Mouse (Mus musculus): ENCODE measurements at regions not wholly inside any gene's neighbourhood (a gene's known extent, or its start where the extent isn't known, plus 50 kb on each side); places are given as distances from the start of the nearest gene placed in this dataset.

GRCm38 (mm10) chr3:143706679-143707078, 498.3 kb downstream of the Lmo4 start:
- no peaks in the 10 kb centered on the region for H3K36me3 ChIP-seq (replicated peaks; ENCODE audit: insufficient read depth, low read length)
- no peak overlapping the region for H3K27ac ChIP-seq (ENCODE audit: low read depth)
- no peak overlapping the region for H3K9ac ChIP-seq (replicated peaks)
- no peaks in the 10 kb centered on the region for H3K4me1 ChIP-seq (ENCODE audit: insufficient read depth)
- no peaks in the 10 kb centered on the region for H3K9me3 ChIP-seq (ENCODE audit: low read length)
- H3K4me2 ChIP-seq (ENCODE audit: low read depth, low read length) = no peak overlapping the region
- 69% methylated on average over 1 of the region's 1 CpGs for WGBS (ENCODE audit: insufficient replicate concordance)
- ATAC-seq (no peak), DNase-seq (no peak)
- no peak overlapping the region for H3K4me3 ChIP-seq (ENCODE audit: low read depth, low read length)
- no peak for TF ChIP-seq EP300 (IDR thresholded peaks at IDR 0.05; ENCODE audit: low read depth)
- no peak for TF ChIP-seq CTCF (IDR thresholded peaks at IDR 0.05; ENCODE audit: low read depth)
- no peaks in the 10 kb centered on the region for H3K27me3 ChIP-seq (ENCODE audit: insufficient read depth, low read length)

GRCm38 (mm10) chr3:143694817-143695216, 510.2 kb downstream of the Lmo4 start:
- H3K9me3 ChIP-seq (ENCODE audit: low read length) = no peaks in the 10 kb centered on the region
- H3K27me3 ChIP-seq (ENCODE audit: insufficient read depth, low read length) = no peaks in the 10 kb centered on the region
- no peak overlapping the region for H3K27ac ChIP-seq (ENCODE audit: low read depth)
- ATAC-seq (no peak), DNase-seq (no peak)
- no peak overlapping the region for H3K9ac ChIP-seq (replicated peaks)
- TF ChIP-seq CTCF (IDR thresholded peaks at IDR 0.05; ENCODE audit: low read depth) (no peak), EP300 (IDR thresholded peaks at IDR 0.05; ENCODE audit: low read depth) (no peak)
- H3K4me1 ChIP-seq (ENCODE audit: insufficient read depth) = no peaks in the 10 kb centered on the region
- H3K4me2 ChIP-seq (ENCODE audit: low read depth, low read length) = no peak overlapping the region
- H3K4me3 ChIP-seq (ENCODE audit: low read depth, low read length) = no peak overlapping the region
- no peaks in the 10 kb centered on the region for H3K36me3 ChIP-seq (replicated peaks; ENCODE audit: insufficient read depth, low read length)
- WGBS (ENCODE audit: insufficient replicate concordance) = 60% methylated on average over 3 of the region's 3 CpGs

DNA sequence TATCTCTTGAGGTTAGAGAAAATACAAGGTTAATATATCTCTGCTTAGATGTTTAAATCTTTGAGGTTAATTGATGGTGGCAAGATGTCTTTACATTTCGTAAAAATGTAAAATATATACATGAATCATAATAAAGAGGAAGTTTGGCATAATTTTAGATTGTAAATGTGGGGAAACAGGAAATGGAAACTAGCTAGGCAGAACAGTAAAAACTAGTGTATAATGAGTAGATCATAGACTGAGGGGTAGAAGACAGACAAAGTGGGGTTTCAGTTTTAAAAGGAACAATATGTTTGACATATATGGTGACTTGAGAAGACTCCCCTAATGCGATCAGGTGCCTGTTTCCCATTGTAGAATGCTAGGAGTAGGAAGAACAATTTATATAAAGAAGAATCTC, 519.3 kb downstream of the Lmo4 start:
- ATAC-seq (no peak), DNase-seq (no peak)
- Histone ChIP-seq H3K4me1 (ENCODE audit: insufficient read depth) (no peaks in the 10 kb centered on the region), H3K9me3 (ENCODE audit: low read length) (no peaks in the 10 kb centered on the region), H3K9ac (replicated peaks) (no peak overlapping the region), H3K4me2 (ENCODE audit: low read depth, low read length) (no peak overlapping the region), H3K27ac (ENCODE audit: low read depth) (no peak overlapping the region), H3K36me3 (replicated peaks; ENCODE audit: insufficient read depth, low read length) (no peaks in the 10 kb centered on the region), H3K27me3 (ENCODE audit: insufficient read depth, low read length) (no peaks in the 10 kb centered on the region), H3K4me3 (ENCODE audit: low read depth, low read length) (no peak overlapping the region)
- 41% methylated on average over 2 of the region's 2 CpGs for WGBS (ENCODE audit: insufficient replicate concordance)
- no peak for TF ChIP-seq CTCF (IDR thresholded peaks at IDR 0.05; ENCODE audit: low read depth)

DNA sequence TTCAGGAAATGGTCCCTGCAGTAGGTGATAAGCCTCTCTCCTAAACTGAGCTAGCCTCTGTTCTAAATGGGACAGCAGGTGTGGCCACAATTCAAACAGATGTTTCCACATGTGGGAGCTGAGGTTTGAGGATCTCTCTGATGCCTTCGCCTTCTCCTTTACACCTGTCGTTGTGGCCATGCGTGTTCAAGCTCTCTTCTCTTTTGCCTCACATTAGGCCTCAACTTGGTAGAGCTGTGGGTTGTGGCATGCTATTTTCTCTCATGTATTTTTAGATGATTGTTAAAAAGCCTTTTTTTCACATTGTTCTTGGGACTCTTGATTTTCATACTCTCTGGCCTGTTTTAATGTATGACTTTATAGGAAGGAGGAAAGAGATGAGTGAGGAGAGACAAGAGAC, 526.8 kb downstream of the Lmo4 start:
- Histone ChIP-seq H3K4me3 (ENCODE audit: low read depth, low read length) (no peak overlapping the region), H3K4me2 (ENCODE audit: low read depth, low read length) (no peak overlapping the region), H3K9ac (replicated peaks) (no peak overlapping the region), H3K9me3 (ENCODE audit: low read length) (no peaks in the 10 kb centered on the region), H3K27ac (ENCODE audit: low read depth) (no peak overlapping the region), H3K27me3 (ENCODE audit: insufficient read depth, low read length) (no peaks in the 10 kb centered on the region), H3K4me1 (ENCODE audit: insufficient read depth) (no peaks in the 10 kb centered on the region), H3K36me3 (replicated peaks; ENCODE audit: insufficient read depth, low read length) (no peaks in the 10 kb centered on the region)
- TF ChIP-seq CTCF (IDR thresholded peaks at IDR 0.05; ENCODE audit: low read depth) (no peak), EP300 (IDR thresholded peaks at IDR 0.05; ENCODE audit: low read depth) (no peak)
- no peak for ATAC-seq
- no peak for DNase-seq
- WGBS (ENCODE audit: insufficient replicate concordance) = 80% methylated on average over 3 of the region's 3 CpGs

- Histone ChIP-seq H3K27ac (ENCODE audit: low read depth) (no peak overlapping the region), H3K9me3 (ENCODE audit: low read length) (no peaks in the 10 kb centered on the region), H3K4me3 (ENCODE audit: low read depth, low read length) (no peak overlapping the region), H3K36me3 (replicated peaks; ENCODE audit: insufficient read depth, low read length) (no peaks in the 10 kb centered on the region), H3K9ac (replicated peaks) (no peak overlapping the region), H3K4me2 (ENCODE audit: low read depth, low read length) (no peak overlapping the region), H3K27me3 (ENCODE audit: insufficient read depth, low read length) (no peaks in the 10 kb centered on the region), H3K4me1 (ENCODE audit: insufficient read depth) (no peaks in the 10 kb centered on the region)
- 77% methylated on average over 3 of the region's 3 CpGs for WGBS (ENCODE audit: insufficient replicate concordance)
- ATAC-seq (no peak), DNase-seq (no peak)
- TF ChIP-seq CTCF (IDR thresholded peaks at IDR 0.05; ENCODE audit: low read depth) = no peak
- no peak for TF ChIP-seq EP300 (IDR thresholded peaks at IDR 0.05; ENCODE audit: low read depth)
These were observed 530.2 kb downstream of the Lmo4 start for GRCm38 (mm10) chr3:143674855-143675254.

DNA sequence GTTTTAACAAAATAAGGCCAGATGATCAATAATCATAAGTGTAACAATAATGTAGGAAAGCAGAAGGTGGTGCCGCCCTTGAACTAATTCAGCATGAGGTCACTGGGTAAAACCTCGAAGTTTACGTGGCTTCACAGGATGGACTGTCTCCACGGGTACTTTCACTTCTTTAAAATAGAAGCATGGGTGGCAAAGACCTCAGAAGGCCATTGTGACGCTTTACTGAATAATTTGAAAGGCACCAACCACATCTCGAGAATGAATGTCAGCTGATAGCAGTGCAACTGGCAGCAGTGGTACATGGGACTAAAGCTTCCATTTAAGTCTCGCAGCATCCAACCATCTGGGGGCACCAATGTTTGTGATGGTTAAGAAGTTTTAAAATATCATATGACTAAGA, 530.6 kb downstream of the Lmo4 start:
- no peak overlapping the region for H3K27ac ChIP-seq (ENCODE audit: low read depth)

GRCm38 (mm10) chr3:143662041-143662685, 542.9 kb downstream of the Lmo4 start:
- no peak for ATAC-seq
- Histone ChIP-seq H3K36me3 (replicated peaks; ENCODE audit: insufficient read depth, low read length) (no peaks in the 10 kb centered on the region), H3K27me3 (ENCODE audit: insufficient read depth, low read length) (no peaks in the 10 kb centered on the region), H3K4me1 (ENCODE audit: insufficient read depth) (no peaks in the 10 kb centered on the region), H3K9me3 (ENCODE audit: low read length) (no peaks in the 10 kb centered on the region), H3K4me3 (ENCODE audit: low read depth, low read length) (no peak overlapping the region), H3K4me2 (ENCODE audit: low read depth, low read length) (no peak overlapping the region), H3K27ac (ENCODE audit: low read depth) (no peak overlapping the region), H3K9ac (replicated peaks) (no peak overlapping the region)
- 69% methylated on average over 5 of the region's 5 CpGs for WGBS (ENCODE audit: insufficient replicate concordance)
- TF ChIP-seq EP300 (IDR thresholded peaks at IDR 0.05; ENCODE audit: low read depth) = no peak
- no peak for DNase-seq

More for the DNA sequence above, 530.6 kb downstream of the Lmo4 start:
- 63% methylated on average over 7 of the region's 7 CpGs for WGBS (ENCODE audit: insufficient replicate concordance)
- TF ChIP-seq EP300 (IDR thresholded peaks at IDR 0.05; ENCODE audit: low read depth) (no peak), CTCF (IDR thresholded peaks at IDR 0.05; ENCODE audit: low read depth) (no peak)
- no peaks in the 10 kb centered on the region for H3K36me3 ChIP-seq (replicated peaks; ENCODE audit: insufficient read depth, low read length)
- no peaks in the 10 kb centered on the region for H3K4me1 ChIP-seq (ENCODE audit: insufficient read depth)
- H3K4me3 ChIP-seq (ENCODE audit: low read depth, low read length) = no peak overlapping the region
- no peak overlapping the region for H3K9ac ChIP-seq (replicated peaks)
- DNase-seq = no peak
- ATAC-seq = no peak
- no peaks in the 10 kb centered on the region for H3K27me3 ChIP-seq (ENCODE audit: insufficient read depth, low read length)
- no peaks in the 10 kb centered on the region for H3K9me3 ChIP-seq (ENCODE audit: low read length)
- H3K4me2 ChIP-seq (ENCODE audit: low read depth, low read length) = no peak overlapping the region

All from liver, postnatal 0 days (tissue).